26 mouse cellular contexts compared by ENCODE assay signal in genomic region chr4:138358176-138358575, GRCm38 (mm10). TPM values are rescaled to one million over a fixed set of nuclear protein-coding genes. Genes with fewer than 3 reads are reported as not detected.
DNase-seq lines count a peak whose midpoint lies in the region; ATAC-seq and TF ChIP-seq lines count a peak whose summit lies in the region.
"Had no signal": no experiment of that assay in that cellular context is flagged by ENCODE, and none has a peak within 500 bp of the region (broad histone marks: within the 10 kb centered on the region; RNA-seq: fewer than 3 reads in every experiment).

No protein-coding gene starts in this region.

- no peak overlapping the region for H3K4me2 ChIP-seq in kidney, embryonic 16.5 days (replicated peaks; ENCODE audit: low read depth, low read length)
- no peak overlapping the region for H3K4me2 ChIP-seq in liver, postnatal 0 days (ENCODE audit: low read depth, low read length)
- no peak overlapping the region for H3K4me2 ChIP-seq in hindbrain, embryonic 13.5 days
- H3K4me2 ChIP-seq: embryonic facial prominence, embryonic 13.5 days; embryonic facial prominence, embryonic 15.5 days; forebrain, embryonic 12.5 days had no signal

- no peak overlapping the region for H3K9ac ChIP-seq in kidney, embryonic 16.5 days (replicated peaks; ENCODE audit: low read length)
- H3K9ac ChIP-seq in liver, adult 2 months (ENCODE audit: low read depth, low read length), result no peak overlapping the region
- H3K9ac ChIP-seq in liver, postnatal 0 days (replicated peaks), result no peak overlapping the region
- H3K9ac ChIP-seq in hindbrain, embryonic 13.5 days, result no peak overlapping the region
- H3K9ac ChIP-seq: embryonic facial prominence, embryonic 13.5 days; embryonic facial prominence, embryonic 15.5 days; forebrain, embryonic 12.5 days had no signal

- H3K9me3 ChIP-seq in kidney, embryonic 16.5 days (ENCODE audit: low read length), result no peaks in the 10 kb centered on the region
- H3K9me3 ChIP-seq in liver, postnatal 0 days (ENCODE audit: low read length), result no peaks in the 10 kb centered on the region
- no peaks in the 10 kb centered on the region for H3K9me3 ChIP-seq in hindbrain, embryonic 13.5 days
- H3K9me3 ChIP-seq: embryonic facial prominence, embryonic 13.5 days; embryonic facial prominence, embryonic 15.5 days; forebrain, embryonic 10.5 days; forebrain, embryonic 12.5 days had no signal

- TF ChIP-seq EP300 in liver, postnatal 0 days (IDR thresholded peaks at IDR 0.05; ENCODE audit: low read depth), result no peak

- H3K4me1 ChIP-seq in kidney, adult 2 months (ENCODE audit: control insufficient read depth, insufficient read depth, low read length), result peaks cover 16% of the 10 kb centered on the region
- peaks cover 3% of the 10 kb centered on the region; the same call in 1 of the 2 replicates for H3K4me1 ChIP-seq in kidney, embryonic 16.5 days (ENCODE audit: insufficient read depth, low read length)
- peaks cover 2% of the 10 kb centered on the region; the same call in 1 of the 2 replicates for H3K4me1 ChIP-seq in liver, adult 2 months (ENCODE audit: control insufficient read depth, insufficient read depth, low read length)
- H3K4me1 ChIP-seq in liver, postnatal 0 days (ENCODE audit: insufficient read depth), result no peaks in the 10 kb centered on the region
- peaks cover 22% of the 10 kb centered on the region for H3K4me1 ChIP-seq in hindbrain, embryonic 13.5 days (replicated peaks)
- H3K4me1 ChIP-seq: embryonic facial prominence, embryonic 13.5 days; embryonic facial prominence, embryonic 15.5 days had no signal

- TF ChIP-seq CTCF in kidney, adult 2 months (conservative IDR thresholded peaks at IDR 0.05; ENCODE audit: insufficient read depth, insufficient read length, low read depth, low read length), result no peak
- TF ChIP-seq CTCF in liver, adult 2 months (IDR thresholded peaks at IDR 0.05; ENCODE audit: low read depth, low read length), result no peak
- no peak for TF ChIP-seq CTCF in liver, postnatal 0 days (IDR thresholded peaks at IDR 0.05; ENCODE audit: low read depth)

- no peak for TF ChIP-seq POLR2A in kidney, adult 2 months (IDR thresholded peaks at IDR 0.05; ENCODE audit: low read depth, low read length)
- TF ChIP-seq POLR2A in liver, adult 2 months (IDR thresholded peaks at IDR 0.05; ENCODE audit: extremely low read depth, insufficient read depth, low read length), result no peak

- no peaks in the 10 kb centered on the region for H3K27me3 ChIP-seq in kidney, adult 2 months (replicated peaks; ENCODE audit: control insufficient read depth, insufficient read depth, low read length)
- H3K27me3 ChIP-seq in kidney, embryonic 16.5 days (ENCODE audit: insufficient read depth, low read length), result no peaks in the 10 kb centered on the region
- H3K27me3 ChIP-seq in liver, adult 2 months (ENCODE audit: control insufficient read depth, insufficient read depth, low read length), result no peaks in the 10 kb centered on the region
- no peaks in the 10 kb centered on the region for H3K27me3 ChIP-seq in liver, postnatal 0 days (ENCODE audit: insufficient read depth, low read length)
- H3K27me3 ChIP-seq in hindbrain, embryonic 13.5 days, result no peaks in the 10 kb centered on the region

- H3K36me3 ChIP-seq in kidney, adult 2 months (ENCODE audit: control insufficient read depth, insufficient read depth, low read length), result no peaks in the 10 kb centered on the region
- no peaks in the 10 kb centered on the region for H3K36me3 ChIP-seq in kidney, embryonic 16.5 days (ENCODE audit: insufficient read depth, low read length)
- H3K36me3 ChIP-seq in liver, adult 2 months (ENCODE audit: control insufficient read depth, insufficient read depth, low read length), result no peaks in the 10 kb centered on the region
- no peaks in the 10 kb centered on the region for H3K36me3 ChIP-seq in liver, postnatal 0 days (replicated peaks; ENCODE audit: insufficient read depth, low read length)
- no peaks in the 10 kb centered on the region for H3K36me3 ChIP-seq in hindbrain, embryonic 13.5 days
- H3K36me3 ChIP-seq: embryonic facial prominence, embryonic 13.5 days; embryonic facial prominence, embryonic 15.5 days; forebrain, embryonic 10.5 days; forebrain, embryonic 12.5 days had no signal

- WGBS in kidney, adult 2 months, result 56% methylated on average over 3 of the region's 3 CpGs
- 79% methylated on average over 3 of the region's 3 CpGs for WGBS in kidney, embryonic 16.5 days
- 61% methylated on average over 3 of the region's 3 CpGs for WGBS in liver, adult 2 months
- 58% methylated on average over 3 of the region's 3 CpGs for WGBS in liver, postnatal 0 days (ENCODE audit: insufficient replicate concordance)
- 81% methylated on average over 3 of the region's 3 CpGs for WGBS in hindbrain, embryonic 13.5 days

- peak; percentile 72 for DNase-seq in kidney, adult 2 months
- DNase-seq in liver, adult 2 months (ENCODE audit: extremely low read depth, low read depth, low spot score), result peak; percentile 60
- DNase-seq in liver, postnatal 0 days, result no peak
- DNase-seq: adrenal gland, adult 2 months; adrenal gland, postnatal 10 days; adrenal gland, postnatal 25 days; cerebellum, adult 11 months; cerebellum, adult 18-20 months; cerebellum, adult 8-10 months; cerebellum, adult 9-11 months; cerebellum, postnatal 14 days; cerebellum, postnatal 36 days; embryo, embryonic 11 days had no signal

- H3K4me3 ChIP-seq in kidney, adult 2 months (ENCODE audit: insufficient read depth, low read depth, low read length), result no peak overlapping the region
- no peak overlapping the region for H3K4me3 ChIP-seq in kidney, embryonic 16.5 days (ENCODE audit: low read length)
- no peak overlapping the region for H3K4me3 ChIP-seq in liver, adult 2 months (ENCODE audit: insufficient read depth, low read depth, low read length)
- no peak overlapping the region for H3K4me3 ChIP-seq in liver, postnatal 0 days (ENCODE audit: low read depth, low read length)
- H3K4me3 ChIP-seq in hindbrain, embryonic 13.5 days, result no peak overlapping the region
- H3K4me3 ChIP-seq: embryonic facial prominence, embryonic 13.5 days; embryonic facial prominence, embryonic 15.5 days; erythroblast, embryonic 14.5 days; forebrain, embryonic 10.5 days; forebrain, embryonic 12.5 days had no signal

- no peak overlapping the region for H3K27ac ChIP-seq in kidney, adult 2 months (ENCODE audit: insufficient read depth, low read depth, low read length)
- H3K27ac ChIP-seq in kidney, embryonic 16.5 days (ENCODE audit: low read length), result no peak overlapping the region
- H3K27ac ChIP-seq in liver, adult 2 months (replicated peaks; ENCODE audit: insufficient read depth, low read depth, low read length), result no peak overlapping the region
- H3K27ac ChIP-seq in liver, postnatal 0 days (ENCODE audit: low read depth), result no peak overlapping the region
- no peak overlapping the region for H3K27ac ChIP-seq in hindbrain, embryonic 13.5 days
- H3K27ac ChIP-seq: embryonic facial prominence, embryonic 13.5 days; embryonic facial prominence, embryonic 15.5 days; forebrain, embryonic 10.5 days; forebrain, embryonic 12.5 days had no signal

- H3K79me2 ChIP-seq in liver, adult 2 months (ENCODE audit: control insufficient read depth, insufficient read depth, low read length), result peaks cover 8% of the 10 kb centered on the region; the same call in 1 of the 2 replicates

- ATAC-seq in kidney, embryonic 16.5 days (ENCODE audit: low FRiP score, low TSS enrichment), result no peak
- ATAC-seq in liver, postnatal 0 days, result no peak
- no peak for ATAC-seq in hindbrain, embryonic 13.5 days (ENCODE audit: low FRiP score)
- ATAC-seq: forebrain, embryonic 14.5 days; forebrain, embryonic 16.5 days had no signal

RNA-seq across cellular contexts. Expression of gene Cda, which starts 9.6 kb away (rescaled TPM):
- polyA plus RNA-seq in kidney, adult 2 months (2012; rRNA removed), result 394 and 454 TPM in 2 replicates
- polyA plus RNA-seq in kidney, embryonic 16.5 days (2015; fragmentation: Nextera tagmentation; extraction: Ambion mirVana), result 24.6 and 27.1 TPM in 2 replicates
- 4.5 and 4.8 TPM in 2 replicates for total RNA-seq in liver, adult 2 months (2014; rRNA removed)
- polyA plus RNA-seq in liver, adult 2 months (2012; rRNA removed), result 33.1 and 34.1 TPM in 2 replicates
- 17.7 and 24.2 TPM in 2 replicates for polyA plus RNA-seq in liver, postnatal 0 days (2015; fragmentation: Nextera tagmentation; extraction: Ambion mirVana)
- 4.0 and 4.1 TPM in 2 replicates for polyA plus RNA-seq in hindbrain, embryonic 13.5 days (2015; fragmentation: Nextera tagmentation; extraction: Ambion mirVana)
- total RNA-seq: common myeloid progenitor, adult 5-6 weeks had no signal

RNA-seq across cellular contexts. Expression of gene Pink1, which starts 32.1 kb away (rescaled TPM):
- 226 and 272 TPM in 2 replicates for polyA plus RNA-seq in kidney, adult 2 months (2012; rRNA removed)
- polyA plus RNA-seq in kidney, embryonic 16.5 days (2015; fragmentation: Nextera tagmentation; extraction: Ambion mirVana), result 54.4 and 56.0 TPM in 2 replicates
- 134 and 150 TPM in 2 replicates for total RNA-seq in liver, adult 2 months (2014; rRNA removed)
- polyA plus RNA-seq in liver, adult 2 months (2012; rRNA removed), result 192 and 217 TPM in 2 replicates
- polyA plus RNA-seq in liver, postnatal 0 days (2015; fragmentation: Nextera tagmentation; extraction: Ambion mirVana), result 52.5 and 69.5 TPM in 2 replicates
- 91.0 and 93.8 TPM in 2 replicates for polyA plus RNA-seq in hindbrain, embryonic 13.5 days (2015; fragmentation: Nextera tagmentation; extraction: Ambion mirVana)

RNA-seq across cellular contexts. Expression of gene Fam43b, which starts 38.2 kb away (rescaled TPM):
- polyA plus RNA-seq in kidney, adult 2 months (2012; rRNA removed), result not detected in 2 replicates
- polyA plus RNA-seq in kidney, embryonic 16.5 days (2015; fragmentation: Nextera tagmentation; extraction: Ambion mirVana), result 0.12 TPM in 1 of 2 replicates, not detected in the other
- not detected in 2 replicates for total RNA-seq in liver, adult 2 months (2014; rRNA removed)
- not detected in 2 replicates for polyA plus RNA-seq in liver, adult 2 months (2012; rRNA removed)
- not detected in 2 replicates for polyA plus RNA-seq in liver, postnatal 0 days (2015; fragmentation: Nextera tagmentation; extraction: Ambion mirVana)
- polyA plus RNA-seq in hindbrain, embryonic 13.5 days (2015; fragmentation: Nextera tagmentation; extraction: Ambion mirVana), result 3.0 and 3.5 TPM in 2 replicates
- total RNA-seq: common myeloid progenitor, adult 5-6 weeks; MEL had no signal
- polyA plus RNA-seq: C2C12; embryonic facial prominence, embryonic 11.5 days; erythroblast, embryonic 14.5 days; forebrain, embryonic 10.5 days had no signal

RNA-seq across cellular contexts. Expression of gene Ddost, which starts 53.6 kb away (rescaled TPM):
- 157 and 169 TPM in 2 replicates for polyA plus RNA-seq in kidney, adult 2 months (2012; rRNA removed)
- 407 and 438 TPM in 2 replicates for polyA plus RNA-seq in kidney, embryonic 16.5 days (2015; fragmentation: Nextera tagmentation; extraction: Ambion mirVana)
- 93.9 and 114 TPM in 2 replicates for total RNA-seq in liver, adult 2 months (2014; rRNA removed)
- polyA plus RNA-seq in liver, adult 2 months (2012; rRNA removed), result 141 and 145 TPM in 2 replicates
- 102 and 111 TPM in 2 replicates for polyA plus RNA-seq in liver, postnatal 0 days (2015; fragmentation: Nextera tagmentation; extraction: Ambion mirVana)
- polyA plus RNA-seq in hindbrain, embryonic 13.5 days (2015; fragmentation: Nextera tagmentation; extraction: Ambion mirVana), result 208 and 213 TPM in 2 replicates

Comparison
In these comparisons a context has a peak if more than half of its experiments do, and no peak if none do; other contexts are left out.
1. RNA of gene Cda, which starts 9.6 kb away (polyA plus RNA-seq): 394 to 454 TPM in kidney, adult 2 months; 33.1 to 34.1 TPM in liver, adult 2 months, 24.6 to 27.1 TPM in kidney, embryonic 16.5 days, 17.7 to 24.2 TPM in liver, postnatal 0 days and 4.0 to 4.1 TPM in hindbrain, embryonic 13.5 days; every median in the first group is over 10 times any median in the second.